Mouse (Mus musculus) E14TG2a.4 (cell line): ENCODE results near the gene Shroom3.

Experiments used
- CTCF ChIP-seq: conservative IDR thresholded peaks from 2 replicates; pipeline ENCODE4 v1.5.1; 2014; ENCODE audit warnings: low read length
- NANOG ChIP-seq: IDR thresholded peaks from 2 replicates; pipeline ENCODE4 v1.6.1; 2014; ENCODE audit warnings: borderline replicate concordance, low read length, mixed read lengths
- POU5F1 ChIP-seq: IDR thresholded peaks from 2 replicates; pipeline ENCODE4 v1.6.1; 2014; ENCODE audit warnings: low read length, borderline replicate concordance

- peak; percentile 71 for TF ChIP-seq CTCF
- TF ChIP-seq POU5F1, result no peak
- no peak for TF ChIP-seq NANOG
These were observed 97.8 kb downstream of the Shroom3 start for GRCm38 (mm10) chr5:92781082-92781481.
